Mouse (Mus musculus): ENCODE results near the gene Ptgds. TPM values are rescaled to one million over a fixed set of nuclear protein-coding genes. Genes with fewer than 3 reads are reported as not detected.

The Ptgds gene
- polyA plus RNA-seq, 1 experiment from 2014 or later = 7.6 TPM

DNA sequence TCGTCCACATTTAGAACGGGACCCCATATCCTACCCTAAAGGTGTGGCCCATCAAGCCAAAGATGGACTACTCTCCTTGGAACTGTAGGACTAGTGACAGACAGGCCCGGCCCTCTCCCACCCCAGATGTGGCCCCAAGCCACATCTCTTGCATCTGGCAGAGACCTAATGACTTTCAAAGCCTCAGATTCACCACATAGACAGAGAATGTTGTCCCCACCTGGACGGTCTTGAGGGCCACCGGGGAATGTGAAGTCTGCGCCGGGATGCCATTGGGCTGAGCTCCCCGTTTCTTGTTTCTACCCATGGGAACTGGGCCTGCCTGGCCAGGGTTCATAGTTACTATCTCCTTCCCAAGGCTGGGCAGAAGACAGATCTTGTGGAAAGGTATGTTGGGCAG is 7.7 kb upstream of the Ptgds start:
- no peak overlapping the region for H3K4me2 ChIP-seq
- ATAC-seq = no peak
- no peaks in the 10 kb centered on the region for H3K36me3 ChIP-seq (ENCODE audit: poor library complexity, severe bottlenecking)
- 0 out of 2 replicates have a peak, but pooled peaks cover 5% of the 10 kb centered on the region for H3K27me3 ChIP-seq
- H3K27ac ChIP-seq = no peak overlapping the region
- no peak overlapping the region for H3K4me3 ChIP-seq
- WGBS = 90% methylated on average over 8 of the region's 8 CpGs
- H3K4me1 ChIP-seq = no peaks in the 10 kb centered on the region
- no peak overlapping the region for H3K9ac ChIP-seq
- H3K9me3 ChIP-seq (replicated peaks) = no peaks in the 10 kb centered on the region

DNA sequence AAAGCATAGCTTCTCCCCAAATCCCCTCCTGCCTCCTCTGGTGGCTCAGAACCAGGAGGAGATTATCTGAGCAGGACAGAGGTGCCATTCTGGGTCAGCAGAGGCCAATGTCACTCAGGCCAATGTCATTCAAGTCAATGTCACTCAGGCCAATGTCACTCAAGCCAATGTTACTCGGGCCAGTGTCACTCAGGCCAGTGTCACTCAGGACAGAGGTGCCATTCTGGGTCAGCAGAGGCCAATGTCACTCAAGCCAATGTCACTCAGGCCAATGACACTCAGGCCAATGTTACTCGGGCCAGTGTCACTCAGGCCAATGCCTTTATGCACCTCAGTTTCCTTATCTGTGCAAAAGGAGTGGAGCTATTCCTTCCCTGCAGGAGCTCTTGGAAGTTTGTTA is 2.7 kb upstream of the Ptgds start:
- Histone ChIP-seq H3K27me3 (0 out of 2 replicates have a peak, but pooled peaks cover 5% of the 10 kb centered on the region), H3K4me1 (peaks cover 17% of the 10 kb centered on the region), H3K9me3 (replicated peaks) (no peaks in the 10 kb centered on the region), H3K36me3 (ENCODE audit: poor library complexity, severe bottlenecking) (no peaks in the 10 kb centered on the region), H3K27ac (no peak overlapping the region), H3K4me3 (no peak overlapping the region), H3K9ac (no peak overlapping the region), H3K4me2 (no peak overlapping the region)
- no peak for ATAC-seq
- 74% methylated on average over 2 of the region's 2 CpGs for WGBS

DNA sequence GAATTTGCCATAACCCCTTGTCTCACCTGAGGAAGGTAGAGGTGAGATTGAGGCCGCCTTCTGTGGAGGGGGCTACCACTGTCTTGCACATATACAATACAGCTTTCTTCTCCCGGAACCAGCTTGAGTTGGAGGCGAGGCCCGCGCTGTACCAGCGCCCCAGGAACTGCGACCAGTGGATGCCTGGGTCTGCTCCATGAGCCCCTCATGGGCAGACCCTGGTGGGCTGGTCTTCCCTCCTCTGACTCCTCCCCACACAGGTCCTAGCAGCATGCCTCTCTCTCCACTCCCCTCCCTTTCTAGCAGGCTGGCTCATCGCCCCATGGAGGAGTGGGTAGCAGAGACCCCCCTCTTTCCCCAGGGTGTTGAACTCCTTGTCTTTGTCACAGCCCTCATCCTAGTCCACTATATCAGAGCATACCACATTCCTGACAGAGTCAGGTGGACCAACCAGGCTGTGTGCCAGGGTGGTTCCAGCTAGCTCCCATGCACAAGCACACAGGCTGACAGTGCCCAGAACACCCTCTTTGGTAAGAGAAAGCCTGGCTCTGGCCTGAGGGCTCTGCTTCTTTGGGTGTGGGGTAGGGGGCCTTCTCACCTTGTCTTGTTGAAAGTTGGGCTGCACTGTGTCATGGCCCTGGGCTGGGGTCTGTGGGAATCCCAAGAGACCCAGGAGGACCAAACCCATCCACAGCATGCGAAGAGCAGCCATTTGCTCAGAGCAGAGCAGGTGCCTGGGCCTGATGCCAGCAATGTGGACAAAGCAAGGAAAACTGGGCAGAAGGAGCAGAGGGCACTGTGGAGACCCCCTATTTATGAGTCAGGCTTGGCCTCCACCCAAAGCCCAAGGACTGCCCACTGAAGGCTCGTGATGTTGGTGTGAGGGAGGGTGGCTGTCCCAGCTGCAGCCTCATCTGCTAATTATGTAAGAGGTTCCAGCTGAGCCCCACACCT is 607 bp downstream of the Ptgds start:
- Histone ChIP-seq H3K4me3 (no peak overlapping the region), H3K27me3 (no peaks in the 10 kb centered on the region), H3K36me3 (ENCODE audit: poor library complexity, severe bottlenecking) (no peaks in the 10 kb centered on the region), H3K9me3 (replicated peaks) (no peaks in the 10 kb centered on the region), H3K4me2 (0 out of 2 replicates have a peak overlapping the region, but pooled peaks have one; percentile 10), H3K9ac (peak overlapping the region; percentile 34; the same call in 1 of the 2 replicates), H3K4me1 (peaks cover 23% of the 10 kb centered on the region), H3K27ac (peak overlapping the region; percentile 73)
- 72% methylated on average over 10 of the region's 10 CpGs for WGBS
- peak; percentile 67 for ATAC-seq

DNA sequence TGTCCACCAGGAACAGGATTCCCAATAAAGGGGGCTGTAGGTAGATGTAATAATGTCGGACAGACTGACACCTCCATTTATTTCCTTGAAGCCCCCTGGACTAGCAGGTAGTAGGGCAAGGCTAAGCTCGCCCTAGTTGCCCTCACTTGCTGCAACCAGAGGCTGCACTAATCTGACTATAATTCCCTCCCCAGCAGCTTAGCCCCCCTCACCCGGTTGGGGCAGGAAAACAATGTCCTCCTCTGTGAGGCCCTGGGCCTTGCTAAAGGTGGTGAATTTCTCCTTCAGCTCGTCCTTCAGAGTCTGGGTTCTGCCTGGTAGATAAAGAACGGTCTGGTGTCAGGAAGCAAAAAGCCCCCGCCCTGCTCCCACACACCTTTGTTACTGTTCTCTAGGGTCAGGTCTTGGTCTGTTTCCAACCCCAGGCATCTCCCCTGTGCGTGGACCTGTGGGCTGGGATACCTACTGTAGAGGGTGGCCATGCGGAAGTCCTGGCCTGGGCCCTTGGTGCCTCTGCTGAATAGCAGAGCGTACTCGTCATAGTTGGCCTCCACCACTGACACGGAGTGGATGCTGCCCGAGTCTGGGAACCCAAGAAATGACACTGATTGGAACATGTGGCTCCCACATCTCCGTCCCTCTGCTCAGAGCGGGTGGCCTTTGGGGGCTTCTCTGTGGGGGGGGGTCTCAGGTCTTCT is 2.1 kb downstream of the Ptgds start:
- H3K9me3 ChIP-seq (replicated peaks) = no peaks in the 10 kb centered on the region
- no peaks in the 10 kb centered on the region for H3K36me3 ChIP-seq (ENCODE audit: poor library complexity, severe bottlenecking)
- H3K27ac ChIP-seq = no peak overlapping the region
- no peak overlapping the region for H3K9ac ChIP-seq
- no peaks in the 10 kb centered on the region for H3K27me3 ChIP-seq
- 70% methylated on average over 13 of the region's 14 CpGs for WGBS
- H3K4me2 ChIP-seq = no peak overlapping the region
- H3K4me1 ChIP-seq = peaks cover 23% of the 10 kb centered on the region
- no peak for ATAC-seq
- H3K4me3 ChIP-seq = no peak overlapping the region

DNA sequence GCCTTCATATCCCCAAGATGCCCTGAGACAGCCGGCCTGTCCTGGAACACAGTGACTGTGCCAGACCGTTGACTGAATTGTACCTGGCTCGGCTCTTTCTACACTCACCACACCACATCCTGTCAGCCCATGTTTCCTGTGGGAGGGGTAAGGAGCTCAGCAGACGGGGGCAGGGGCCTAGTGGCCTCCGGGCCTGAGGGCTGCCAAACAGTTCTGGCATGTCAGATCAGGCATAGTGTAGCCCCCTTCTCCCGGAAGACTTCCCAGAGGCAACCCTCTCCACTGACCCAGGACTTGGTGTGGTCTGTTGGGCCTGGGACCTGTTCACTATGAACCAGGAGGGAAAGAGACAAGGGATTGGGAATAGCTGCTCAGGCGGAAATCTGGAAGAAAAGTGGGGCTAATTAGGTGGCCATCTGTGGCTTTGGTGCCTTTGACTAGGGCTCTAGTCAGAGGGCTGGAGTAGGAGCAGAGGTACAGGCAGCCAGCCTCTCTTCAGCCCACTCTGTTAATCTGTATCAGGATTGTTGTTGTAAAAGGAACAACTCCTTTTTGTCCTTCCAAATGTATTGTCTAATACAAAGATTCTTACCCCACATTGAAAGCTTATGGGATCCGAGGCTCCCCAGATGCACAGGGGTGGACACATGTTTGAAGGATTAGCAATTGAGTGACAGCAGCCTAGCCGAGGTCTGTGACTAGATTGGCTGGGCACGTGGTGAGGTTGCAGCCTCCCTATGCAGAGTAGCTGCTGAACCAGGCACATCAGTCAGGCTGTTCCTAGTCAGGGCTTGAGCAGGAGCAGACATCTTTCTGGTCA is 3.8 kb downstream of the Ptgds start:
- H3K27me3 ChIP-seq = no peaks in the 10 kb centered on the region
- H3K4me1 ChIP-seq = peaks cover 31% of the 10 kb centered on the region
- no peak for ATAC-seq
- H3K4me3 ChIP-seq = no peak overlapping the region
- no peaks in the 10 kb centered on the region for H3K9me3 ChIP-seq (replicated peaks)
- no peaks in the 10 kb centered on the region for H3K36me3 ChIP-seq (ENCODE audit: poor library complexity, severe bottlenecking)
- H3K4me2 ChIP-seq = no peak overlapping the region
- 30% methylated on average over 10 of the region's 10 CpGs for WGBS
- H3K9ac ChIP-seq = 0 out of 2 replicates have a peak overlapping the region, but pooled peaks have one; percentile 12
- H3K27ac ChIP-seq = peak overlapping the region; percentile 31; the same call in 1 of the 2 replicates

DNA sequence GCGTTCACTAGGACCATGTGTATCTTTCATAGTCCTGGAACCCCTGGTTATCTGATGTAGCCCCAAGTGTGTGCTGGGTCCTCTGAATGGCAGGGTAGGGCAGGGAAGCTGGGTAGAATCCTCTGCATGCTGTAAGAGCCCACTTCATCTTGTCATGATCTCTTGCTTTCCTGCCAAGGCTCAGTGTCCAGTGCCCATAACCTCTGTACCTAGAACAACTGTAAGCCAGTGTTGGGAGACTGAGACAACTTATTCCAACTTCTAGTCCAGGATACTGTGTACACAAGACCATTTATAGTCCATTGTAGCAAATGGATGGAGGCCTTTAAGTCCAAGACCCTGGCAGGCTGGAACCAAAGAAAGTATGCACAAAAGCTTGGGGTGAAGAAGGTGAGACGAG is 4.6 kb downstream of the Ptgds start:
- WGBS = 88% methylated on average over 2 of the region's 2 CpGs
- no peaks in the 10 kb centered on the region for H3K36me3 ChIP-seq (ENCODE audit: poor library complexity, severe bottlenecking)
- H3K9me3 ChIP-seq (replicated peaks) = no peaks in the 10 kb centered on the region
- peaks cover 33% of the 10 kb centered on the region for H3K4me1 ChIP-seq
- no peaks in the 10 kb centered on the region for H3K27me3 ChIP-seq
- ATAC-seq = no peak
- H3K4me2 ChIP-seq = no peak overlapping the region
- no peak overlapping the region for H3K4me3 ChIP-seq
- H3K27ac ChIP-seq = no peak overlapping the region
- H3K9ac ChIP-seq = no peak overlapping the region

DNA sequence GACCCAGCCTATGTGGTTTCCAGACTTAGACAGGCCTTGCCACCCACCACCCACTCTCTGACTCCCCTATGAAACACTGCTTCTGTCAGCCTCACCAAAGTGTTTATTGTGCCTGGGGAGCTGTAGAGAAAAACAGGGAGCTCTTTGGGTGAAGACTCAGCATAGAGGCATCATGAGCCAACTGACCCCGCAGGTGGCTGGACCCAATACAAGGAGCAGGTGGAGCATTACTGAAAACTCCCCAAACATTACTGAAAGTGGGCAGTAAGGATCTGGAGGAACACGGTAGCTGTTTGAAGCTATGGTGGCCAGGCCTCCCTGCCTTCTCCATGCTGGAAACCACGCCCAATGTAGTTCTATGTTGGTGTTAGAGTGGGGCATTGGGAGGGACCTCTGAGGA is 6.2 kb downstream of the Ptgds start:
- no peak overlapping the region for H3K4me3 ChIP-seq
- no peaks in the 10 kb centered on the region for H3K27me3 ChIP-seq
- ATAC-seq = no peak
- no peak overlapping the region for H3K27ac ChIP-seq
- H3K9me3 ChIP-seq (replicated peaks) = no peaks in the 10 kb centered on the region
- 0 out of 2 replicates have a peak, but pooled peaks cover 7% of the 10 kb centered on the region for H3K36me3 ChIP-seq (ENCODE audit: poor library complexity, severe bottlenecking)
- 82% methylated on average over 3 of the region's 3 CpGs for WGBS
- H3K4me2 ChIP-seq = no peak overlapping the region
- H3K4me1 ChIP-seq = peaks cover 34% of the 10 kb centered on the region
- no peak overlapping the region for H3K9ac ChIP-seq

DNA sequence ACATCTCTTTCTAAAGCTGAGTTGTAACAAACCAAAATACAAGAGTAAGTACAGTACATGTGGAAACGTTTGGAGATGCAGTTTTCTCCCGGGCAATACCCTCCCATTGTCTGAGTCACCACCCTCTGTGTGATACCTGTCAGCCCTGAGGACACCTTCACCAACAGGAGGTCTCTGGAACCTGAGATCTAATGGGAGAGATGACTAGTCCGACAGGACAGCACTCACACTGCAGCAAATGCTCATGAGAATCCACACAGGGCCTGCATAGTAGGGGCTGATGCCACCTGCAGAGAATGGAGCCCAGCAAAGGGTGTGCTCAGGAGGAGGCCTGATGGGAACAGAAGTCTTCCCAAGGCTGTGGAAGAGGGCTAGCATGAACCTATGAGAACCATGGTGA is 8.4 kb downstream of the Ptgds start:
- Histone ChIP-seq H3K4me3 (peak overlapping the region; percentile 69), H3K4me2 (peak overlapping the region; percentile 67), H3K4me1 (peaks cover 32% of the 10 kb centered on the region), H3K27ac (peak overlapping the region; percentile 97), H3K9ac (peak overlapping the region; percentile 83), H3K27me3 (no peaks in the 10 kb centered on the region), H3K9me3 (replicated peaks) (no peaks in the 10 kb centered on the region), H3K36me3 (ENCODE audit: poor library complexity, severe bottlenecking) (peaks cover 19% of the 10 kb centered on the region)
- peak; percentile 12 for ATAC-seq
- WGBS = 27% methylated on average over 3 of the region's 3 CpGs

DNA sequence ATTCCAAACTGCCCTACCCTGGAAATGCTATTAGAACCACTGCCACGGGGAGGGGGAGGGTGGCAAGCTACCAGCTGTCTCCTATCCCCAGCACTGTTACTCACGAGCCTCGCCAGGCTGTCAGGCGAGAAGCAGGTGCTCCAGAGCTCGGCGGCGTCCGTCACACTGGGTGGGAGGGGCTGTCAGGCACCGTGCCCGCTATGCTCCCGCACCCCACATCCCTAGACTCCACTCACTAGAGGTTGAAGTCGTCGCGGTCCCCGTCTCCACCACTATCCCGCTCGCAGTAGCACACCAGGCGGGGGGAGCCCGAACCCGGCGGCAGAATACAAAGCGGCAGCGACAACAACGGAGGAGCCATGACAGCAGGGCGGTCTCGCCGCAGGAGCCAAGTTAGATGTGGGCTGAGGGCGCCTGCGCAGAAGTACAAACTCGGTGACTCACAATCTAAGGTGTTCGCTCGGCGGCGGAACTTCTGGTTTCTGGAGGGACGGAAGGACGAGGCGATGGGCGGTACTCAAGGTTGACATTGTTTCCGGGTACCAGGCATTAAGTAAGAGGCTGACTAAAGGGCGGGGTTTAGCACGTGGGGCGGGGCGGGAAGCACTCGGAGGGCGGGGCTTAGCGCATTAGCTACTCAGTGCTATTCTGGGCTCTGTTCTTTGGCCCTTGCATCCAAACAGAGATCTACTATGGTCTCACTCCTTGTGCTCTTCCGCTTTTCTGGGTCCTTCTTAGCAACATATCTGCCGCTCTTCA is 9.1 kb downstream of the Ptgds start, which contains the start of gene Paxx:
Gene Paxx (minus strand): TSS at position 544 of the 759 bp plus-strand sequence.
- ATAC-seq = peak; percentile 92
- WGBS = under 1% methylated on average over 48 of the region's 48 CpGs
- Histone ChIP-seq H3K9ac (peak within 1 kb of the TSS; percentile 83), H3K27ac (peak within 1 kb of the TSS; percentile 97), H3K36me3 (ENCODE audit: poor library complexity, severe bottlenecking) (peaks cover 19% of the 10 kb centered on the region), H3K4me3 (peak within 1 kb of the TSS; percentile 69), H3K9me3 (replicated peaks) (no peaks in the 10 kb centered on the region), H3K27me3 (no peaks in the 10 kb centered on the region), H3K4me2 (peak within 1 kb of the TSS; percentile 67), H3K4me1 (peaks cover 26% of the 10 kb centered on the region)

DNA sequence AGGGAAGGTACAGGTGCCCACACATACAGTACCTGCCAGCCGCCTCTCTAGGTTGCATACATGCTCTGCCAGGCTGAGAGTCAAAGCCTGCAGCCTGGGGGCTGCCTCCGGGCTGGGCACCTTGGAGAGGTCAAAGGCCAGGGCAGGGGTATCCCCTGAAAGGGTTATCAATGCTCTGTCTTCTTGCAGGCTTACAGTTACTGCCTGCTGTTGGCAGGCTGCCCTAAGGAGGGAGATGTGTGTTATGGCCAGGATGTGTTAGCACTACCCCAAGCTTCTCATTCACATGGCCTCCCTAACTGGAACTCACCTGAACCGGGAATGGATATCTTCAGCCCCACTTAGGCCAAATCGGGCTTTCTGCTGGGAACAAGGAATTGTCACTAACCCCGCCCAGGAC is 9.7 kb downstream of the Ptgds start:
- H3K4me3 ChIP-seq = peak overlapping the region; percentile 69
- 28% methylated on average over 5 of the region's 5 CpGs for WGBS
- H3K4me1 ChIP-seq = peaks cover 26% of the 10 kb centered on the region
- peak overlapping the region; percentile 97 for H3K27ac ChIP-seq
- H3K27me3 ChIP-seq = no peaks in the 10 kb centered on the region
- H3K36me3 ChIP-seq (ENCODE audit: poor library complexity, severe bottlenecking) = peaks cover 19% of the 10 kb centered on the region
- peak overlapping the region; percentile 83 for H3K9ac ChIP-seq
- H3K9me3 ChIP-seq (replicated peaks) = no peaks in the 10 kb centered on the region
- peak; percentile 31 for ATAC-seq
- peak overlapping the region; percentile 67 for H3K4me2 ChIP-seq

DNA sequence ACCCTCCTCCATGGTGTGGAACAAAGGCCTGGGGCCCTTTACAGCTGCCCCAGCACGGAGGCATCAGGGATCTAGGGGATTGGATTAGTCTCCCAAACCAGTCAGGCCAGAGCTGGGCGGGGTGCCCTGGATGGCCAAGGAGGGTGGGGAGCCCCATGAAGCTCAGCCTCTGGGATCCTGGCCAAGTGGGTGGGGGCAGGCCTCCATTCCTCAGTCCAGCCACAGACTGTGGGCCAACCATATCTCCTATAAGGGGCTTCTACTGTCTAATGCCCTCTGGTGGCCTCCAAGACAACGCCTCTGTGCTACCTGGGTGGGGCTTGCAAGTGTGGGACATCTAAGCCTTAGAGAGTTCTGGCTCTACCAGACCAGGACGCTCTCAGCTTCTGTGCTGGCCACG is 10.9 kb downstream of the Ptgds start:
- 80% methylated on average over 5 of the region's 5 CpGs for WGBS
- ATAC-seq = no peak
- H3K4me3 ChIP-seq = no peak overlapping the region
- H3K9me3 ChIP-seq (replicated peaks) = no peaks in the 10 kb centered on the region
- peaks cover 19% of the 10 kb centered on the region for H3K36me3 ChIP-seq (ENCODE audit: poor library complexity, severe bottlenecking)
- no peak overlapping the region for H3K9ac ChIP-seq
- H3K27ac ChIP-seq = no peak overlapping the region
- no peaks in the 10 kb centered on the region for H3K27me3 ChIP-seq
- peak overlapping the region; percentile 67; the same call in 1 of the 2 replicates for H3K4me2 ChIP-seq
- H3K4me1 ChIP-seq = peaks cover 26% of the 10 kb centered on the region
